Mouse (Mus musculus) liver, embryonic 14.5 days (tissue): Measurements from ENCODE around the gene Dppa3. TPM values are rescaled to one million over a fixed set of nuclear protein-coding genes. Genes with fewer than 3 reads are reported as not detected.
A peak's percentile ranks its signal among the peaks of the same experiment; 100 is the strongest.

Experiments
- ATAC-seq: fragments of 200-750 bp; cut with Nextera tagmentation; 2 replicates; pipeline ENCODE4 v1.8.0; 2017; ENCODE audit warnings: moderate number of reproducible peaks, mild to moderate bottlenecking, moderate library complexity; ENCODE audit not compliant: insufficient read depth
- DNase-seq, 3 experiments: peaks; one replicate each; pipeline ENCODE4 v3.0.0-alpha.2; 2012 to 2013; ENCODE audit warnings: low read depth in 3 of 3, low spot score in 3 of 3
- H3K27ac ChIP-seq: fragments of 300-500 bp; sonication (generic); 2 replicates; pipeline ENCODE4 v1.5.1; 2014; ENCODE audit warnings: moderate library complexity, mild to moderate bottlenecking, control low read depth, inconsistent platforms
- H3K27me3 ChIP-seq: fragments of 300-500 bp; sonication (generic); 2 replicates; pipeline ENCODE4 v1.6.1; 2014; ENCODE audit warnings: mild to moderate bottlenecking, low read length, moderate library complexity; ENCODE audit not compliant: control insufficient read depth, insufficient read depth
- H3K36me3 ChIP-seq: fragments of 300-500 bp; sonication (generic); replicated peaks from 2 replicates; pipeline ENCODE4 v1.6.1; 2014; ENCODE audit warnings: low read depth; ENCODE audit not compliant: control insufficient read depth, insufficient read depth
- H3K4me1 ChIP-seq, 2 experiments: fragments of 200-500 bp in 1 of 2; fragments of 300-500 bp in 1 of 2; sonication (generic) in 1 of 2; replicated peaks; 2 replicates each; pipeline ENCODE4 v1.6.1; 2012 to 2014; ENCODE audit warnings: antibody characterized with exemption in 1 of 2, inconsistent platforms in 1 of 2, low read length in 1 of 2; ENCODE audit not compliant: control insufficient read depth in 2 of 2, insufficient read depth in 2 of 2
- H3K4me2 ChIP-seq: fragments of 300-500 bp; sonication (generic); 2 replicates; pipeline ENCODE4 v1.6.1; 2014; ENCODE audit warnings: low read depth, mild to moderate bottlenecking, control low read depth, moderate library complexity
- H3K4me3 ChIP-seq, 2 experiments: fragments of 200-500 bp in 1 of 2; fragments of 300-500 bp in 1 of 2; sonication (generic) in 1 of 2; 2 replicates each; pipeline ENCODE4 v1.5.1; 2012 to 2014; ENCODE audit warnings: low read depth in 2 of 2, low read length in 2 of 2, mild to moderate bottlenecking in 2 of 2, control low read depth in 1 of 2, inconsistent platforms in 1 of 2, moderate library complexity in 1 of 2; ENCODE audit not compliant: insufficient read depth in 1 of 2
- H3K9ac ChIP-seq: fragments of 300-500 bp; sonication (generic); replicated peaks from 2 replicates; pipeline ENCODE4 v1.6.1; 2014; ENCODE audit warnings: mild to moderate bottlenecking, control low read depth, moderate library complexity
- H3K9me3 ChIP-seq: fragments of 300-500 bp; sonication (generic); 2 replicates; pipeline ENCODE4 v1.6.1; 2016; ENCODE audit warnings: low read length, mixed read lengths; ENCODE audit not compliant: control insufficient read depth
- CTCF ChIP-seq: IDR thresholded peaks from 2 replicates; pipeline ENCODE4 v1.5.1; 2016; ENCODE audit warnings: antibody characterized with exemption, low read depth, control low read depth
- EP300 ChIP-seq: IDR thresholded peaks from 2 replicates; pipeline ENCODE4 v1.6.1; 2016; ENCODE audit warnings: antibody characterized with exemption, low read depth
- WGBS: fragments of 180-500 bp; shearing (Covaris S2); extraction: QIAGEN DNeasy Blood & Tissue Kit; methylation state at CpG from one replicate; pipeline ENCODE4 v1.1.7; 2014; ENCODE audit not compliant: insufficient replicate concordance; 5-methylcytosine and 5-hydroxymethylcytosine counted together
- polyA plus RNA-seq, 2 experiments: library from polyadenylated mRNA; depleted of rRNA in 1 of 2; stranded (reverse) in 1 of 2; unstranded in 1 of 2; fragments of >200 nt; fragmentation: Nextera tagmentation in 1 of 2; extraction: Ambion mirVana in 1 of 2; gene quantifications; 2 replicates each; pipeline versions ENCODE4 v1.2.1 to v1.2.3; 2012 to 2014

The Dppa3 gene
- polyA plus RNA-seq, 2 experiments = not detected

GRCm38 (mm10) chr6:122663596-122664206, 37.5 kb downstream of the Dppa3 start:
- no peak for DNase-seq
- H3K36me3 ChIP-seq = no peaks in the 10 kb centered on the region
- H3K9me3 ChIP-seq = no peaks in the 10 kb centered on the region
- TF ChIP-seq EP300 (no peak), CTCF (no peak)
- ATAC-seq = no peak
- H3K9ac ChIP-seq = no peak overlapping the region
- H3K27me3 ChIP-seq = no peaks in the 10 kb centered on the region
- WGBS = 32% methylated on average over 14 of the region's 14 CpGs
- H3K4me3 ChIP-seq = no peak overlapping the region
- no peak overlapping the region for H3K27ac ChIP-seq
- H3K4me2 ChIP-seq = no peak overlapping the region
- H3K4me1 ChIP-seq = 0 out of 4 replicates have a peak, but pooled peaks cover 0 to 2% of the 10 kb centered on the region in 2 experiments

- Histone ChIP-seq H3K4me3 (no peak overlapping the region), H3K27me3 (no peaks in the 10 kb centered on the region), H3K9me3 (no peaks in the 10 kb centered on the region), H3K36me3 (no peaks in the 10 kb centered on the region), H3K9ac (no peak overlapping the region), H3K4me1 (0 out of 4 replicates have a peak, but pooled peaks cover 0 to 2% of the 10 kb centered on the region in 2 experiments), H3K27ac (no peak overlapping the region), H3K4me2 (no peak overlapping the region)
- ATAC-seq (no peak), DNase-seq (no peak)
- 51% methylated on average over 7 of the region's 7 CpGs for WGBS
- TF ChIP-seq EP300 (no peak), CTCF (no peak)
Measured at GRCm38 (mm10) chr6:122665866-122666265, 39.7 kb downstream of the Dppa3 start.

GRCm38 (mm10) chr6:122667715-122668114, 41.5 kb downstream of the Dppa3 start:
- DNase-seq (no peak), ATAC-seq (no peak)
- WGBS = 61% methylated on average over 5 of the region's 5 CpGs
- Histone ChIP-seq H3K27me3 (no peaks in the 10 kb centered on the region), H3K4me1 (0 out of 4 replicates have a peak, but pooled peaks cover 0 to 2% of the 10 kb centered on the region in 2 experiments), H3K4me3 (no peak overlapping the region), H3K4me2 (no peak overlapping the region), H3K9me3 (no peaks in the 10 kb centered on the region), H3K36me3 (no peaks in the 10 kb centered on the region), H3K9ac (no peak overlapping the region), H3K27ac (no peak overlapping the region)
- TF ChIP-seq CTCF (no peak), EP300 (no peak)

DNA sequence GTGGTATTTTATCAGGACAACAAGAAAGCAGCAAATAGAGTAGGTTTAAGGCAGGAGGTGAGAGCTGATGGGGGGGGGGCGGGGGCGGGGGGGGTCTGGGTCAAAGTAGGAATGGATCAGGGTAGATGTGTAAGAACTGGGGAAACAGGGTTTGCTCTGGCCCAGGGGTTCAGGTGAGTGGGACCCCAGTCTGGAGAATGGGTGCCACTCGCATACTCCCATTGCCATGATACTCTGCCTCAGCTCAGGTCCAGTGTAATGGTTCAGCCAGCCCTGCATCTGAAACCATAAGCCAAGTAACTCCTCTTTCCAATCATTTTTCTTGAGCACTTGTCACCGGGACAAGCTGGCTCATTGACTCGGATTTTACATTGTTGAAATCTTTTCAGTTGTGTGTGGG, 42.6 kb downstream of the Dppa3 start:
- TF ChIP-seq EP300 (no peak), CTCF (no peak)
- H3K27ac ChIP-seq = no peak overlapping the region
- no peak for ATAC-seq
- no peak overlapping the region for H3K4me3 ChIP-seq
- no peaks in the 10 kb centered on the region for H3K9me3 ChIP-seq
- H3K4me1 ChIP-seq = no peaks in the 10 kb centered on the region
- no peak overlapping the region for H3K4me2 ChIP-seq
- no peak overlapping the region for H3K9ac ChIP-seq
- no peaks in the 10 kb centered on the region for H3K36me3 ChIP-seq
- no peaks in the 10 kb centered on the region for H3K27me3 ChIP-seq
- no peak for DNase-seq
- WGBS = 59% methylated on average over 5 of the region's 5 CpGs

DNA sequence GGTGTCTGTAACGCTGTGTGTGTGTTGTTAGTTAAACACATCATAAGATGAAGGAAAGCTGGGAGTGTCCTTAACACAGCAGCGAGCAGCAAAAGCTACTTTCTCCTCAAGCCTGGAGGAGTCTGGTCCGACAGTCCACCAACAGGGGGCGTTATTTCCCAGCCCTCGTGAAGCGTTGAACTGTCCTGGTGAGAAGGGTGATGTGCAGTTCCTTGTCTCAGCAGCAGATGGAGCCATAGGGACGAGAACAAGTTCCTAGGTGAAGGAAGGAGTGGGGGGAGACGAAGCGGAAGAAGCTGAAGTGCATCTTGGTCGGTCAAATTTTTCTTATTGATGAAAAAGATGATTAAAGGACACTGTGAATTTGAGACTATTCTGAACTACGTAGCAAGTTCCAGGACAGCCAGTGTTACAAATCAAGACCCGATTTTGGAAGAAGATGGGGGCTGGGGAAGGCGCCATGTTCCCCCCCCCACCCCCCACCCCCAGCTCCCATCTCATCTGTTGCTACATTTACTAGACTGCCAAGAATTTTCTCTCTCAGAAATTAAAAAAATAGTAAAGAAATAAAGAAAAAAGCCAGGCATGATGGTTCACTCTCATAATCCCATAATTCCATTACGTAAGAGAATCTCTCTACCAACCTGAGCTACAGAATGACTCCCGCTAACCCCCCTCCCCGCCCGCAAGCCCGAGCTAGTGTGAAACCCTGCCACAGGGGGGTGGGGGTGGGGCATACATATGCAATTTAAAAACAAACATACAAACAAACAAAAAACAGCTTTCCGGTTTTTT, 43.4 kb downstream of the Dppa3 start:
- TF ChIP-seq EP300 (no peak), CTCF (peak; percentile 98)
- peak overlapping the region; percentile 55 for H3K4me2 ChIP-seq
- DNase-seq (peak; percentile 74 to 78 (median 77)), ATAC-seq (peak; percentile 75)
- H3K4me1 ChIP-seq = no peaks in the 10 kb centered on the region
- no peak overlapping the region; the same call in 1 of the 2 replicates for H3K9ac ChIP-seq
- H3K27me3 ChIP-seq = no peaks in the 10 kb centered on the region
- H3K4me3 ChIP-seq = peak overlapping the region in 1 of 2 experiments; percentile 27; a peak in 1 of 4 replicates
- H3K27ac ChIP-seq = no peak overlapping the region
- 10% methylated on average over 19 of the region's 19 CpGs for WGBS
- H3K9me3 ChIP-seq = no peaks in the 10 kb centered on the region
- H3K36me3 ChIP-seq = no peaks in the 10 kb centered on the region
